Mouse (Mus musculus) urinary bladder, adult 2 months (tissue): ENCODE data around the gene Smg9. TPM values are rescaled to one million over a fixed set of nuclear protein-coding genes. Genes with fewer than 3 reads are reported as not detected.
"Not testable (repeated sequence)": the region's sequence is repeated elsewhere in the genome, so short reads cannot be mapped to it uniquely, and the experiment has no call there.

ENCODE experiments used
- DNase-seq: peaks from one replicate; pipeline ENCODE4 v3.0.0; 2022; ENCODE audit warnings: low spot score
- polyA plus RNA-seq: library from polyadenylated mRNA; depleted of rRNA; stranded (reverse); fragments of >200 nt; gene quantifications from 2 replicates; pipeline ENCODE4 v1.2.3, GENCODE M21; 2012

Smg9 gene
- polyA plus RNA-seq, 1 experiment = 37.7 TPM

DNA sequence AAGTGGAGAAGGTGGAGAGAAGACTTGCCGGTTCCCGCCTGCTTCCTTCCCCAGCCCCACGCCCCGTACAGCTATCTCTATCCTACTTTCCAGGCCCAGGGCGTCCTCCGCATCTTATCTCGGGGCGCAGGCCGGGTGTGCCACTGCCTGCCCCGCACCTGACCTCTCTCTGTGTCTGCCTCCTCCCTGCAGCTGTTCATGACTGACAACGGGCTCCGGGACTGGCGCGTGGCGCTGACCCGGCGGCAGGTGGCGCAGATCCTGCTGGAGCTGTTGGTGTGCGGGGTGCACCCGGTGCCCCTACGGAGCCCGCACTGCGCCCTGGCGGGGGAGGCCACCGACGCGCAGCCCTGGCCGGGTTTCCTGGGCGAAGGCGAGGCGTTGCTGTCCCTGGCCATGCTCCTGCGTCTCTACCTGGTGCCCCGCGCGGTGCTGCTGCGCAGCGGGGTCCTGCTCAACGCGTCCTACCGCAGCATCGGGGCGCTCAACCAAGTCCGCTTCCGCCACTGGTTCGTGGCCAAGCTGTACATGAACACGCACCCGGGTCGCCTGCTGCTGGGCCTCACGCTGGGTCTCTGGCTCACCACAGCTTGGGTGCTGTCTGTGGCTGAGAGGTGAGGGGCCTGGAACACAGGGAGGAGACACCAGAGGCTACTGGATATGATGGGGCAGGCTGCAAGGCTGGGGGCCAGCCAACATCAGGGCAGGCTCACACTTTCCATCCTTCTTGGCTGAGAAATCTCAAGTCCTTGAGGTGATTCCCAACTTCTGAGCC, 22.1 kb upstream of the Smg9 start:
- DNase-seq = peak; percentile 67

DNA sequence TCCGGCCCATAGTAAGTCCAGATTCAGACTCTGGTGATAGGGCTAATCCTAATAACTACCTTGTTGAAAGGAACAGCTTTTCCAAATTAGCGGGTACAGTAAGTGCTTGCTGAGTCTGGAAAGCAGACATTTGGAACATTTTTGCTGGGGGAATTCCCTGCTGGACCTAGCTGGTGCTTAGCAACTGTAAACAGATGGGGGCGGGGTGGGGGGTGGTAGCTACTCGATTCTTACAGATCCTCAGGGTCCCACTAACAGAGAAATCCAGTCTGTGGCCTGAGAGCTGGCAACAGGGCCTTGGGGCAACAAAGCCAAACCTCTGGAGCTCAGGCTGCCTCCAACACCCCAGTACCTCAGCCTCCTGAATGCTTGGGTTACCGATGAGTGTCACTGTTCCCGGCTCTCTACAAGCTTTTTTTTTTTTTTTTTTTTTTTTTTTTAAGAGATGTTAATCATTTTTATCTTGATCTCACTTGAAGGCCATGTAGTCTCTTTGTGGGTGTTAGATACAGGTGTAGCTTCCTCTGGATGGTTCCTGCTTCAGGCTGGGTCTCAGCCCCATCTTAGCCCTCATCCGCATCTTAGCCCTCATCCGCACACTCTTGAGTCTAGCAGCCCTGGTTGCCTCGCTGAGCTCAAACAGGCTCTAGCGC, 21.2 kb upstream of the Smg9 start:
- DNase-seq = no peak

DNA sequence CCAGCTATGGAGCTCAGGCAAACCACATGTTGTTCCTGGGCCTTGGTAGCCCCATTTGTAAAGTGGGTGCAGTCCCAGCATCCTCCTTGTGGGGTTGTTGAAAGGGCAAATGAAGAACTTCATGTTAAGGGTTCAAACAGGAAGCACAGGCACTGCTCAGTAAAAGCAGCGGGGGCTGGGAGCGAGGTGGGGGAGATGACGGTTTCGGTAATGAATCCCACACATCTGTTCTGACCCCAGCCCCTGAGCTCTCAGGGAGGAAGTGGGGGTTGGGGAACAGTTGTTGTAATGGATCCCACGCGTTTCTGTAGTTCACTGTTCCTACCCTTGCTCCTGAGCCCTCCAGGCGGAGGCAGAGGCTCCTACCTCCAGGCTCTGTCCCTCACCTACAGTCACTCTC, 19.5 kb upstream of the Smg9 start:
- no peak for DNase-seq

DNA sequence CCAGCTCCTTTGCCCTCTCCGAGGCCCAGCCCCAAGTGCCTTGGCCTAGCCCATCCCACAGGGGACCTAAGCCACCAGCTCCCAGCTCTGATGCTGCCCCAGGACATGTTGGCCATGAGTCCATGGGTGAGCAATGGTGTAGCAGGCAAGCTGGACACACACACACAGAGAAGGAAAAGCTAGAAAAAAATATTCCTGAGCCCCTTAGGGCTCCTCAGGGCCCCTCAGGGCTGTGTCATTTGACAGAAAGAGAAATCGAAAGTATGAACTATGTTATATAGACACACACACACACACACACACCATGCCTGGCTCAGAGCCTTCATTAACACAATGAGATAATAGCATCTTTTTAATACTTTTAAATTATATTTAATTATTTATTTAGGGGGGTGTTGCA, 19.0 kb upstream of the Smg9 start:
- DNase-seq = no peak

DNA sequence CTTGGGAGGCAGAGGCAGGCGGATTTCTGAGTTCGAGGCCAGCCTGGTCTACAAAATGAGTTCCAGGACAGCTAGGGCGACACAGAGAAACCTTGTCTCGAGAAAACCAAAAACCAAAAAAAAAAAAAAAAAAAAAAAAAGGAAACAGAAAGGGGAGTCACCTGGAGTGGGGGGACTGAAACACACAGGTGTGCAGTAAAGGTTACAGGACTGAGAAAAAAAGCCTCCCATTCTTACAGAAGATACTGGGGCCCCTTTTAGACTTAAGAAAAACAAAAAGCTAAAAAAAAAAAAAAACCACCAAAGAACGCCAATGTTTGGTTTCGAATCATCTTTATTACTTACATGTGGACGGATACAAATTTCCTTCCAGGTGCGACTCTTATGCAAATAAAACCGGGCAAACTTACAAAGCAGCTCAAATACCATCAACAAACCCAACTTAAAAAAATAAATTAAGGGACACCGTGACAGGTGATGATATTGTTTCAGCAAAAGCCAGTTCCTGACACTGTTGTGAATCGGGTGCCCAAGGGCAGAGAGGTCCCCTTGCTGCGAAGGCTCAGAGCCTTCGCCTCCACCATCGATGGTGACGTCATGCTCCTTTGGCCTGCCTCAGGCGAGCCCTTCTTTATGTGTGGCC, 16.6 kb upstream of the Smg9 start:
- no peak for DNase-seq

DNA sequence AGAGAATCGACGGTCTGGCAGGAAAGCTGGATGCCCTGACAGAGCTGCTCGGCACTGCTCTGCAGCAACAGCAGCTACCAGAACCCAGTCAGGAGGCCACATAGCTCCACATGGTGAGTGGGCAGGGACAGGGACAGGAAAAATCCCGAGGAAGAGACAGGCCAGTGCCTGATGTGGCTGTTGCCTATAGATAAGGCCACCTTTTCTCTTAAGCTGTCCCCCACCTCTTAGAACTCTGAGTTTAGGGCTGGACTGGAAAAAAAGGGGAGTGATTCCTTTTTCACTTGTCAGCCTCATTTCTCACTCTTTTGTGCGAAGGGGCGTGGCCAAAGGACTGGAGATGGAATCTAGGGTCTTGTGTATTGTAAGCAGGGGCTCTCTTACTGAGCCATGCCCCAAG, 15.3 kb upstream of the Smg9 start:
- DNase-seq = no peak

DNA sequence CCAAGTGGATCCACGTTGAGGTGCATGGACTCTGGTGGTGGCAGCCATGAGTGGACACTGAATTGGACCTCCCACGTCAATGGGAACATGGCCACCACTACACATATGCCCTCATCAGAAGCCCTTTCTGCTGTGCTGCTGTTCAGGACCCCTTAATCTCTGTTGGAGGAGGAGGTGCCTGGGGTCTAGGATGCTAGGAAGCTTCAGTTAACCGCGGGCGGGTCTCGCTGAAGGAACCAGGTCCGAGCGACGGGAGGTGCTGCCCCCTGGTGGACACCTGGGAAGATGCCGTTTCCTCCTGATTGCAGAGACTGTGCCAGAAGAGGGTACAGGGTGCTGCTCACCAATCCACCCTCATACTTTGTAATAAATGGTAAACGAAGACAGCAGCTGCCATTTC, 14.6 kb upstream of the Smg9 start:
- DNase-seq = no peak

DNA sequence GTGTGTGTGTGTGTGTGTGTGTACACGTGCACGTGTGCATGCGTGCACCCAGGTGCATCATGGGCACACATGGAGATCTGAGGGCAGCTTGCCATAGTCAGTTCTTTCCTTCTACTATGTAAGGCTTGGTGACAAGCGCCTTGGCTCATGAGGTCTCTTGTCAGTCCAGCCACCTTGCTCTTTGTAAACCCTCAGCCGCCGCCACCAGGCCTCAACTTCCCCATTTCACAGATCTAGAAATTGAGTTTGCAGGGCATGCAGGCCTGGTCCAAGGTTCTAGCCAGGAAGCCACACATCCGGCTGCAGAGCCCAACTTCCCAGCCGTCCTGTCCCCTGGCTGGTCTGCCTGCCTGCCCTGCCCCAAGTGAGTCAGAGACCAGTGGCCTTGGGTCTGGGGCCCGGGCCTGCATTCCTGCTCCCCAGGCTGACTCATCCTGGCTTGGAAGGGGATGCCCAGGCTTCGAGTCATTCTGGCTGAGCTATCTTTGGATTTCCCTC, 12.3 kb upstream of the Smg9 start:
- DNase-seq = no peak

DNA sequence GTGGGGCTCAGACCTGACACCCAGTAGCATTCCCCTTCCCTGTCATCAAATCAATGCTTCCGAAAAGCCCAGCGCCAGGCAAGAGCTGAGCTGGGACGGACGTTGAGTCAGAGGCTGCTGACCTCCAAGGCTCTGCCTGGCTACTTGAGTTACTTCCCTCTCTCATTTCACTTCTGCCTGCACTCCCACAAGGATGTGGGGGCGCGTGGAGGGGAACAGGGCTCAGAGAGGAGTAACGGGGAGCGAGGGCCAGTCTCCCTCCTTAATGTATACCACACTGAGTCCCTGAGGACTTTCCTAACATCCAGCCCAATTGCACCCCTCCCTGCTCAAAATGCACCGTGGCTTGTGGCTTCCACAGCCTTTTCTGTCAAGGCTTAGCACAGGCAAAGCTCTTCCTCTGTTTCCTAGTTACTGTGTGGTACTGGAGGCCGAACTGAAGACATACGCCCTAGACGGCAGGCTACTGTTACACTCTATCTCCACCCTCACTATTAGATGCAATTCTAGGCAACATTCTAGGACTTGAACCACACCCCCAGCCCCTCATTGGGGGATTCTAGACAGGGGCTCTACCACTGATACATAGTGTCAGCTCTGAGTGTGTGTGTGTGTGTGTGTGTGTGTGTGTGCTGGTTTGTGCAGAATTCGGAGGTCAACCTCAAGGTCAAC, 9.8 kb upstream of the Smg9 start:
- no peak for DNase-seq

DNA sequence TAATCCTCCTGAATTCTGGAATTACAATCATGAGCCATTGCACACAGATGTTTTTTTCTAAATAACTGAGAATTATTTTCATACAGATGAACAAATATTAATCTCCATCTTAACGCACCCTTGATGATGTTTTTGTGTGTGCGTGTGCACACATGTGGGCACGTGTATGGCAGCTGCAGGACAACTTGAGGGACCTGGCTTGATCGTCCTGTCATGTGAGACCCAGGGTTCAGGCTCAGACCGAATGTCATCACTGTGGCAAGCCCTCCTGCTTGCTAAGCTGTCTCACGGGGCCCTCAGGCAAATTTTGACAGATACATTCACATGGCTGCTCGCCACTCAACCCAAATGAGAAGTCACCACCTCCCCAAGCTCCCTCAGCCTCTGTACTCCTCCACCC, 8.9 kb upstream of the Smg9 start:
- DNase-seq = no peak

DNA sequence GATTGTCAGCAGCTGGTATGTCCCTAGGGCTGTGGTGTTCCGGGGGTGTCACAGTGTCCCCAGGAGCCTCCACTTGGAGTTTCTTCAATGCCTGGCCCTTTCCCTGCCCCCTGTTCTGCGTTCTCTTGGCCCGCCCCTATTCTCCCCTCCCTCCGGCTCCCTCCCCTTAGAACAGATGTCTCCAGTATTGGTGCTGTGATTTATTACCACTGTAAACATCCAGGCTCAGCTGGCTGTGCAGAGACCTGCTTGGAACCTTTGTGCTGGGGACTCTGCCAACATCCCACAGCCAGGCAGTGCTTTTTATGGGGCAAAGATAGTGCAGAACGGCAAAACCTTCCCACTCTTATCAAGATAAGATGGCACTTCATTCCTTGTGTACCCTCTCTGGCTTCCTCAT, 8.3 kb upstream of the Smg9 start:
- no peak for DNase-seq

DNA sequence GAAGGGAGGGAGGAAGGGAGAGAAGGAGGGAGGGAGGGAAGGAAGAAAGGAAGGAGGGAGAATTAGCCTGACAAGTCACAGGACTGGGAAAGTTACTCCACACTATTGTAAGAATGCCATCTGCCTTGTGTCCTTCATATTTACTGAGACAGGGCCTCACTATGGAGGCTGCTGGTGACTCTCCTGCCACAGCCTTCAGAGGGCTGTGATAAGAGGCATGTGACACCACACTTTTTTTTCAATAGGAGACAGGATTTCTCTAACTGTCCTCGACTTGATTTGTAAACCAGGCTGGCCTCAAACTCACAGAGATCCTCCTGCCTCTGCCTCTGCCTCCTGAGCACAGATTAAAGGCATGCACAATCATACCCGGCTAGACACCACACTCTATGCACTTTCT, 7.7 kb upstream of the Smg9 start:
- DNase-seq = no peak

DNA sequence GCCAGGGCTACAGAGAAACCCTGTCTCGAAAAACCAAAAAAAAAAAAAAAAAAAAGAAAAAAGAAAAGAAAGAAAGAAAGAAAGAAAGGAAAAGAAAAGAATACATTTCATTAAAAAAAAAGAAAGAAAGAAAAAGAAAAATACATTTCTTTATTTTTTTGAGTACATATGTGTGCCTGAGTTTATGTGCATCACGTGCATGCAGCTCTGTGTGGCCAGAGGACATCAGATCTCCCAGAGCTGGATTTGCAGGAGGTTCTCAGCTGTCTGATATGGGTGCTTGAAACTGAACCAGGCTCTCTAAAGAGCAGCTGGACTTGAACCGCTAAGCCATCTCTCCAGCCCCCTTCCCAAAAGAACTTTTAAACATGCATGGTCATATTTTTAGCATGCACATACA, 5.4 kb upstream of the Smg9 start:
- no peak for DNase-seq

DNA sequence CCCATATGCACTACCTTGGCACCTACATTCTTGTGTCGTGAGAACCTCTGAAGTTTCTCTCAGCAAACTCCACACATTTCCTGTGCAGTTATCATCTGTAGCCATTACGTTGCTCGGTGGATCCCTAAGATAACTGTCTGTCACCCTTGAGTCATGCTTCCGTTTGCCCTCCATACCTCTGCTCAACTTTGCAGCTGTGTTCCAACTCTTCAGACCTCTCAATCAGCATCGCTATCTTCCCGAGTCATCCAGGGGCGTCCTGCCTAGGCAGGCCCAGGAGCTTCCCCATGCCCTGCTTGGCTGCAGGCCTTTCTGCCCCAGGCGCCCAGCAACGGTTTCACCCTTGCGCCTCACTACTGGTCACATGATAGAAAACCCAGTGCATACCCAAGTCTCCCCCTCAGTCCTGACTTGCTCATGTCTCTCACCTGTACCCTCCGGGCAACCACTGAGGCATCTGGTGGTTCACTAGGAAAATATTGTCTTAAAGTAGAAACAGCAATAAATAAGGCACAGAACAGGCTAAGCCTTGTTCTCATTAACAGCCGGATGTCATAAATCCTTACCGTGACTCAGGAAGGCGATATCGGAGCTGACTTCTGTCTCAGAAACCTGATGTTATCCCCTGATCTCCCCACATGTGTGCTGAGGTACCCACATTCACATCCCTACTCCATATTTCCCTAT, 4.8 kb upstream of the Smg9 start:
- DNase-seq = no peak

DNA sequence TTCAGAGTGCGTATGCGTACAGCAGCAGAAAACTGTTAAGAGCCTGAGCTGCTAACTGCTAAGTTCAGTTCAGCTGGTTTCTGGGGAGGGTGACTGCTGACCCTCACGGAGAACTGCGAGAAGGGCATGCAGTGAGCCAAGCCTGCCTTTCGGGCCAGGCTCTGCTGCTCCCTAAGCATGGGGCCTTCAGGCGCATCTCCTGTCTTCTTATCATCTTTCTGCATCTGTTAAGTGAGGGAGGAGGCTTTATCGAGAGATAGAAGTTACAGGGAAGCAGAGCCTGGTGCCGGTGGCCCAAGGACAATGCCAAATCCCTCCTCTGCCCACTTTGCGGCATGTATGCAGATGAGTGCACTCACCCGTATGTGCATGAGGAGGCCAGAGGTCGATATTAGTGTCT, 2.6 kb upstream of the Smg9 start:
- DNase-seq = no peak

DNA sequence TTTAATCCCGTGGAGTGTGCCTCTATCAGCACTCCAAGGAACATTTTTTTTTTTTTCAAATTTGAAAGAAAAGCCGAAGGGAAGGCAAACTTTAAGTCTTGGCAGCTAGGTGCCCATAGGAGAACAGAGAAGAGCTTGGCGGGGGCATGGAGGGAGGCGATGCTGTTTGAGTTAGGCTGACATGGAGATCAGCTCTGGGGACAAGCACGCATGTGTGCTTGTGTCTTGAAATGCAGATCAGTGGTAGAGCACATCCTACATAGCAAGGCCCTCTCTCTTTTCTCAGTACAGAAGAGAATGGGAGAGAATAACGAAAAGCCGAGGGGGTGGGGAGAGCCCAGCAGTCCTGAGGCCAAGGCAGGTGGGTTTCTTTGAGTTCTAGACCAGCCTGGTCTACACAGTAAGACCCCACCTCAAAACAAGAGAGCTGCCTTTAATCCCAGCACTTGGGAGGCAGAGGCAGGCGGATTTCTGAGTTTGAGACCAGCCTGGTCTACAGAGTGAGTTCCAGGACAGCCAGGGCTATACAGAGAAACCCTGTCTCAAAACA, 980 bp upstream of the Smg9 start:
- no peak for DNase-seq

DNA sequence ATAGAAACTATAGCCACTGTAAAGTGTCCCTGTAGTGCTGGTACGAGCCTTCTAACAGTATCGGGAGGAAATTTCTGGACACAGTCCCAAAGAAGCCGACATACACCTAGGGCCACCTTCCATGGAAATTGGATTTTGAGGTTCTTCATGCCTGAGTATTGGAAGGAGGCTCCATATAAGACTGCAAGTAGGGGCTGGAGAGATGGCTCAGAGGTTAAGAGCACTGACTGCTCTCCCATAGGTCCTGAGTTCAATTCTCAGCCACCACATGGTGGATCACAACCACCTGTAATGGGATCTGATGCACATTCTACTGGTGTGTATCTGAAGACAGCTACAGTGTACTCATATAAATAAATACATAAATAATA, 648 bp downstream of the Smg9 start:
- DNase-seq = no peak

DNA sequence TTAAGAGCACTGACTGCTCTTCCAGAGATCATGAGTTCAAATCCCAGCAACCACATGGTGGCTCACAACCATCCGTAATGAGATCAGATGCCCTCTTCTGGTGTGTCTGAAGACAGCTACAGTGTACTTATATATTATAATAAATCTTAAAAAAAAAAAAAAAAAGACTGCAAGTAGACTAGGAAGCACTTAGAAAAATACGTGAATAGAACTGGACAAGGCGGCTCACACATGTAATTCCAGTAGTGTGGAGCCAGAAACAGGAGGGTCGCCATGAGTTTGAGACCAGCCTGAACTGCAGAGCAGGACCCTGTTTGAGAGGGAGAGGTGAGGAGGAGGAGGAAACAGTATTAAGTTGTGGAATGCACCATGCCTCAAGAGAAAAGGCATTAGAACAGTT, 1.1 kb downstream of the Smg9 start:
- DNase-seq = not testable (repeated sequence)

DNA sequence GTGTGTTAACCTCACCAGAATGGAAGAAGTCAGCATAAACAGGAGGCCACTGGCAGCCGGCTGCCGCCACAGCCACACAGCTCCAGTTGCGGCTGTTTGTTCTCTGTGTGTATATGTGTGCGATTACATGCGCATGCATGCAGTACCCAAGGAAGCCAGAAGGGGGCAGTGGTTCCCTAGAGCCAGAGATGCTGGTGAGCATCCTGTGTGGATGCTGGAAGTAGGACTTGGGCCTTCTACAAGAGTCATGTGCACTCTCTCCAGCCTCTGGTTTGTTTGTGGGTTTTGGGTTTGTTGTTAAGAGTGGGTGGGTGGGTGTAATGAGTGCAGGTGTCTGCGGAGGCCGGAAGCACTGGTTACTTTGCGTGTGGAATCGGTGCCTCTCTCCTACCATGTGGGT, 3.4 kb downstream of the Smg9 start:
- no peak for DNase-seq

DNA sequence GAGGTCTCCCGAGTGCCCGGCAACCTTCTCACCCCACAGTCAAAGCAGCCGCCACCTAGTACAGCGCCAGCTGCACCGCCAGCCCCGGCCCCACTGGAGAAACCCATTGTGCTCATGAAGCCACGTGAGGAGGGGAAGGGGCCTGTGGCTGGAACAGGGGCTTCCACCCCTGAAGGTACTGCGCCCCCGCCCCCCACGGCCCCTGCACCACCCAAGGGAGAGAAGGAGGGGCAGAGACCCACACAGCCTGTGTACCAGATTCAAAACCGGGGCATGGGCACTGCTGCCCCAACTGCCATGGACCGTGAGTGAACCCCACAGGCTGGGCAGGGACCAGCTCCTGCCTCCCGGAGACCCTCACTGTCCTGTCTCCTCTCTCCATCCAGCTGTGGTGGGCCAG, 6.2 kb downstream of the Smg9 start:
- DNase-seq = no peak

DNA sequence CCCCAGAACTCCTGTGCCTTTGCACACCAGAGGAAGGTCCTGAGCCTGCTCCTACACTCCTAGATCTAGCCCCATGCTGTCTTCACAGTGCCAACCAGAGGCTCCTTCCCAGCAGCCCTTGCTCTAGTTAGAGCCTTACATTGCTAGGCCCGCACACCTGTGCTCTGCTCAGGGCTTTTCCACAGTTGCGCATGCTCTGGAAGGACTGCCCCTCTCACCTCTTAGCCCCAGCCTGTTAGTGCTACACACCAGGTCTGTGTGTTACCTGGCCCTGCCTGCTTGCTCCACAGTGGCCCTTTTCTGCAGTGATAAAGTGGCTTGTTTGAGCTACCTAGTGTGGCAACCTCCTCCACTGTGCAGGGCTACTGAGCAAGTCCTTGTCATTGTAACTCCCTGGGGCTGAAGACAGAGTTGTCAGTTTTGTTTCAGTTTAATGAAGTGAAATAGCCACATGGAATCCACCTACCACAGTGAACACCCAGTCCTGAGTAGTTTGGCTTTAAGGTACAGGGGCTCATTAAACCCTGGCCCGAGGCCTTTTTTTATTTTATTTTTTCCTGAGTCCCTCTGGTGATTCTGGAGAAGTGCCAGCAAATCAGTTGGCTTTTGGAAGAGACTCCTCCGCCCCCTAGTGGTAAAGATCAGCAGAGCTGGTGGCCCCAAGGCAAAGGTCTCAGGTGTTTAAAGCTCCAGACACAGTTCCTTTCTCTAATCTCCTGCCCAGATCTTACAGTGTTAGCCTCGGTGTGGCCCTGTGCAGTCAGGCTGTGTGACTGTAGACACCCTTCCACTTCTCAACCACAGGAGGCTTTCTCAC, 7.3 kb downstream of the Smg9 start:
- DNase-seq = no peak
